Mouse (Mus musculus) bone marrow macrophage, adult 2 months (primary cell): ENCODE measurements around the gene Brwd1. TPM values are rescaled to one million over a fixed set of nuclear protein-coding genes. Genes with fewer than 3 reads are reported as not detected.
A peak's percentile ranks its signal among the peaks of the same experiment; 100 is the strongest.
"Not testable (repeated sequence)": the region's sequence is repeated elsewhere in the genome, so short reads cannot be mapped to it uniquely, and the experiment has no call there.

Experiments
- H3K27ac ChIP-seq: 2 replicates; pipeline ENCODE4 v1.5.1; 2012; ENCODE audit warnings: low read depth, low read length; ENCODE audit not compliant: insufficient read depth
- H3K4me1 ChIP-seq: 2 replicates; pipeline ENCODE4 v1.6.1; 2012; ENCODE audit warnings: low read length; ENCODE audit not compliant: control insufficient read depth, insufficient read depth
- H3K4me3 ChIP-seq: 2 replicates; pipeline ENCODE4 v1.5.1; 2012; ENCODE audit warnings: mild to moderate bottlenecking, low read length, moderate library complexity; ENCODE audit not compliant: insufficient read depth
- CTCF ChIP-seq: IDR thresholded peaks from 2 replicates; pipeline ENCODE4 v1.5.1; 2012; ENCODE audit warnings: low read depth, mild to moderate bottlenecking, low read length, moderate library complexity
- POLR2A ChIP-seq: IDR thresholded peaks from 2 replicates; pipeline ENCODE4 v1.6.1; 2012; ENCODE audit warnings: mild to moderate bottlenecking, low read depth, low read length, borderline replicate concordance
- polyA plus RNA-seq: library from polyadenylated mRNA; stranded (reverse); fragments of >200 nt; gene quantifications from 2 replicates; pipeline ENCODE4 v1.2.4, GENCODE M21; 2012; ENCODE audit not compliant: missing spikeins, insufficient read depth, insufficient read length

The Brwd1 gene
- polyA plus RNA-seq, 1 experiment = 34.8 TPM

DNA sequence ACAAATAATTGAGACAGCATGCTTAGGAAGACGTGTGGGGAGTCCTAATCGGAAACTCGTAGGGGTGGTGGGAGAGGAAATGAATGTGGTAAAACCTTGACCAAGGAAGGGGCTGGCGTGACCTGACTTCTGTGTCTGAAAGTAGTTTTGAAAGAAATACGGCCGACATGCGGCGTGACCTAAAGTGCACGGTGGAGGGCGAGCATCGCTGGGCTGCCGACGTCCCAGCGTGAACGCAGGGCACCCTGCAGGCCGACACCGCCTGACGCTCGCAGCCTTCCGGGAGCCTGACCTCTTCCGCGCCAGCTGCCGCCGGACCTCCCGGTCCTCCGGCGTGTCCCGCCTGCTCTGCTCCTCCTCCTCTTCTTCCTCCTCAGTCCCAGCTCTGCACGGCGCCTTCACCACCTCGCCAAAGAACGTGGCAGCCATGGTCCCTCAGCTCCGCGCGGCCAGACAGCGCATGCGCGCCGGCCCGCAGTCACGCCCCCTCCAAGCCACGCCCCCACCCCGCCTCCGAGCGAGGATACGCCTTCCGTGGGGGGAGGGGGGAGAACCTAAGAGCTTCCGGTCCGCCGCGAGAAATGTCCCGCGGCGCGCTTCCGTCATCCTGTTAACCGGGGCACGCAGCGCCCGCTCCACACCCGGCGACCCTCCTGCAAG lies 91.7 kb downstream of the Brwd1 start, which contains the start of gene Psmg1:
Gene Psmg1 (minus strand): TSS at position 499 of the 660 bp plus-strand sequence.
- no peak for TF ChIP-seq POLR2A
- TF ChIP-seq CTCF = no peak
- peak within 1 kb of the TSS; percentile 60 for H3K27ac ChIP-seq
- no peaks in the 10 kb centered on the region for H3K4me1 ChIP-seq
- H3K4me3 ChIP-seq = peak within 1 kb of the TSS; percentile 91

DNA sequence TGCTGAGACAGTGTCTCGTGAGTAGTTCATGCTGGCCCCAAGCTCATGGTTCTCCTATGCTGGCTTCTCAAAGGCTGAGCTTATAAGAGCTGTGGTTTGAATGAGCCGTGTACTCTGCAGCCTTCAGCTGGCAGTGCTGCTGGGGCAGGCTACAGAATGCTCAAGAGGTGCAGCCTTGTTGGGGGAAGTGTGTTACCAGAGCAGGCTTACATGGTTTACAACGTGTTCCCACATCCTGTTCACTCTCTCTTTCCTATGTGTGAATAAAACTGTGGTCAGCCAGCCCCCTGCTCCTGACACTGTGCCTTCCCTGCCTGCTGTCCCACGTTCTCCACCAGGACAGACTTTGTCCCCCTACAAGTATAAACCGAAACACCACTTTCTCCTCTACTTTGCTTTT lies 97.4 kb downstream of the Brwd1 start:
- no peak overlapping the region for H3K27ac ChIP-seq
- H3K4me3 ChIP-seq = no peak overlapping the region
- no peaks in the 10 kb centered on the region for H3K4me1 ChIP-seq
- TF ChIP-seq CTCF (no peak), POLR2A (no peak)

DNA sequence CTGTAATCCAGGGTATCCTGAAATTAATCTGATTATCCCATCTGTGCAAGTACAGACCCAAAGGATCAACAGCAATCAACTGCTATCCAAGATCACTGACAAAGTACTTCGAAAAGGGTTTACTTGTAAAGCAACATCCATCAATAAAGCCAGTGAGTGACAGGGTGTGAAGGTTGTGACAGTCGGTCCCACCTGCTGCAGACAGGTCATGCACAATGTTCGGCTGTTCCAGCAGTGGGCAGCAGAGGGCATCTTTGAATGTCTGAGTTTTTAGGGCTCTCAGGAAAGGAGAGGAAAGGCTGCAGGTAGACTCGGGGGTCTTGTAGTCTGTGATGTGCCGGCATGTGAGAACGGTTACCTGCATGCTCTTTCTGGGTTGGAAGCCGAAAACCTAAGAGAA lies 98.7 kb downstream of the Brwd1 start:
- TF ChIP-seq POLR2A (no peak), CTCF (peak; percentile 32; the same call in 1 of the 2 replicates)
- Histone ChIP-seq H3K4me1 (no peaks in the 10 kb centered on the region), H3K27ac (no peak overlapping the region), H3K4me3 (no peak overlapping the region)

DNA sequence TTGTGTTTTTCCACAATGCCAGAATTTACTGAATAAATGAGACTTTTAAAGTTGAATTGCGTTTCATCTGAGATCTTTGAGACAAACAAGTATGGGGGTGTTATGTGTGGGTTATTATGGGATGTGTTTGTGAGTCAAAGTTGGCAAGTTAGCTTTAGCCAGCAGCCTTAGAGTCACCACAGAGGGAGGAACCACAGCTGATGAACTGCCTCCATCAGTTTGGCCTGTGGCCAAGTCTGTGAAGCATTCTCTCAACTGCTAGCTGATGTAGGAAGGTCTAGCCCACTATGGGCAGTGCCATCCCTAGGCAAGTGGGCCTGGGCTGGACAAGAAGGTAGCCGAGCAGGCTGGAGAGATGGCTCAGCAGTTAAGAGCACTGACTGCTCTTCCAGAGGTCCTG lies 111.5 kb downstream of the Brwd1 start:
- no peak overlapping the region for H3K4me3 ChIP-seq
- no peaks in the 10 kb centered on the region for H3K4me1 ChIP-seq
- no peak overlapping the region for H3K27ac ChIP-seq
- TF ChIP-seq POLR2A (no peak), CTCF (no peak)

DNA sequence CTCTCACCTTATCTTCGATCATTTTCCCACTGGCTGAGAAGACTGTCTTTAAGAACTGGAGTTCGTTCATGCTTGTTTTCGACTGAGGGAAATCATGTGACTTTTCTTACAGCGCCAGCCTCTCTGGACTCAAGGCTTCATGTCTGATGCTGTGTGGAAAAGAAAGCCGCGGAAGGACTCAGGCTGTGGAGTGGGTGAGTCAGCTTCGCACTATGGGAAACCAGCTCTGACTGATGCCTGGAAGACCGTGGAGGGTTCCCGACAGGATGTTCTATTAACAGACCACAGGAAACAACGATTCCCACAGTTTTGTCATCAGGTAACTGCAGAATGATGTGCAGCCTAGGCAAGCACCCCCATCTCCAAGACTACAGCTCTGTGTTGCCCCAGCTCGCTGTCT lies 114.9 kb downstream of the Brwd1 start:
- Histone ChIP-seq H3K4me3 (no peak overlapping the region), H3K4me1 (peaks cover 5% of the 10 kb centered on the region; the same call in 1 of the 2 replicates), H3K27ac (no peak overlapping the region)
- TF ChIP-seq CTCF = no peak
- TF ChIP-seq POLR2A = no peak

DNA sequence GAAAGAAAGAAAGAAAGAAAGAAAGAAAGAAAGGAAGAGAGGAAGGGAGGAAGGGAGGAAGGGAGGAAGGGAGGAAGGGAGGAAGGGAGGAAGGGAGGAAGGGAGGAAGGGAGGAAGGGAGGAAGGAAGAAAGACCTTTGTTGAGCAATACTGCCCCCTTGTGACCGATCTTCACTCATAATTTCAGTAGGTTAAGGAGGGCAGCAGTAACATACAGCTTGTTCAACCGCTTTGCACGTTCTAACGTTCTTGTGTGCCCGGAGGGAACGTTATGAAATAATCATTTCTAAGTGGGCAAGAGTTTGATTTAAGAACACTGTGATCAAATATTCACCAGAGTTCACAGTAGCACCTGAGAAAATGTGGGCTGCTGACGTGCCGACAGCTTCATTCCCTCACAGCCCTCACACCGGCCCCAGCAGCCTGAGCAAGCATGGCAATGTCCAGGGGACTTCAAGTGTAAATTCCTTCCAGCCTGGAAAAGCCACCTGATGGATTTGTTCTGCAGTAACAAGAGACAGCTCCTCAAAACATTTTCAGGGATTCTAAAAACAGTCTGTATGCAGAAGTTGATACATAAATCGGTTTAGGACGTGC lies 117.8 kb downstream of the Brwd1 start:
- Histone ChIP-seq H3K4me3 (no peak overlapping the region), H3K4me1 (peaks cover 11% of the 10 kb centered on the region), H3K27ac (no peak overlapping the region)
- TF ChIP-seq POLR2A = no peak
- TF ChIP-seq CTCF = no peak

DNA sequence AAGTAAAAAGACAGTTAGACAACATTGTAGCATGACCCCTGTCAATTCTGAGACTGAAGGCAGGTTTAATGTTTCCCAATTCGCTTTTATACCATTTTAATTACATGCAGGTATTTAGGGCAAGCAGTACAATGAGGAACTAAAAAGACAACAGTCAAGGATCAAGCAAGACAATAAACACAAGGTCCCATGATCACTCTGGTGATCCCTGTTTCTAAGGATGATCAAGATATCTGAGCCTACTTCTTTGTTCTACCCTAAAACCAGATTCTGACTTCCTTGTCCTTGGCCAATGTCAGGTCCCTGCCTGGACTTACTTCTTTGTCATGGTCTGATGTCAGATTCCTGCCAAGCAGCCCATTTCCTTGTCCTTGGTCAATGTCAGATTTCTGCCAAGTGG lies 120.8 kb downstream of the Brwd1 start:
- H3K27ac ChIP-seq, H3K4me3 ChIP-seq: not testable (repeated sequence)
- H3K4me1 ChIP-seq = peaks cover 13% of the 10 kb centered on the region

DNA sequence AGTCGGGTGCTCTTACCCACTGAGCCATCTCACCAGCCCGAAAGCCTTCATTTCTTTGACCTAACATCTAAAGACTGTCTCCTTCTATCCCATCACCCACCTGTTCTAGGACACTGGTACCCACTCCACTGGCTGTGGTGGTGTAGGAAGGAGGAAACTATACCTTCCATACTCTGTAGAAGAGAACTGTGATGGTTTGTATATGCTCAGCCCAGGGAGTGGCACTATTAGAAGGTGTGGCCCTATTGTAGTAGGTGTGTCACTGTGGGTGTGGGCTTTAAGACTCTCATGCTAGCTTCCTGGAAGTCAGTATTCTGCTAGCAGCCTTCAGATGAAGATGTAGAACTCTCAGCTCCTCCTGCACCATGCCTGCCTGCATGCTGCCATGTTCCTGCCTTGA lies 121.6 kb downstream of the Brwd1 start:
- H3K4me1 ChIP-seq = peaks cover 18% of the 10 kb centered on the region
- not testable (repeated sequence) for H3K27ac ChIP-seq, H3K4me3 ChIP-seq

DNA sequence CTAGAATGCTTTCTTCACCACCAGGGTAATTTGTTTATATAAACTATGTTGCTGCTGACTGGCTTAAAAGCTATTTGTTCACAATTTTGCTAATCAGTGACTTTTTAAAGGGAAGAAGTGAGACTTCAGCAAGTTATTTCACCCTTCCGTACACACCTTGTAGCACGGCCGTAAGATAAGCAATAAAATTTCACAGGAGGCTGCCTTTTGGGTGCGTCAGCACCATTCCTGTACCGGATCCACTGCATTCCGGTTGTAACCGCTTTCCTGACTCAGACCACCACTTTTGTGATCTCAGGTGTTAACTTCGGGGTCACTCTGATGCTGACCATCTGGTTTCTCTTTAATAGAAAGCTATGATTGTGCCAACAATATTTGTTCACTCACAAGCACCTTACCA lies 124.2 kb downstream of the Brwd1 start:
- Histone ChIP-seq H3K27ac (no peak overlapping the region), H3K4me3 (no peak overlapping the region), H3K4me1 (peaks cover 19% of the 10 kb centered on the region)
- TF ChIP-seq POLR2A = no peak
- no peak for TF ChIP-seq CTCF

DNA sequence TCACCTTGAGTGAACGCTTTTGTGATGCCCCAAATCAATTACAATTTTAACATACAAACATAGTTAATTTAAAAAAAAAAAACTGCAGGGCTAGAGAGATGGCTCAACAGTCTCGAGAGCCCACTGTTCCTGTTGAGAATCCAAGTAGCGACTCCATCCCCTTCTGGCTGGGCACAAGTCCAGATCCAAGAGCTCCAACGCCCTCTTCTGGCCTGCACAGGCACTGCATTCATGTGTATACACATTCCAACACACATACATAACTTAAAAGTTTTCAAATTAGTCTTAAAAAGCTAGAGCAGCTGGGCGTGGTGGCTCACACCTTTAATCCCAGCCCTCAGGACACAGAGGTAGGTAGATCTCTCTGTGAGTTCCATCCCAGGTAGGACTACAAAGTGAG lies 125.7 kb downstream of the Brwd1 start:
- Histone ChIP-seq H3K27ac (no peak overlapping the region), H3K4me3 (no peak overlapping the region), H3K4me1 (peaks cover 10% of the 10 kb centered on the region)
- peak; percentile 58 for TF ChIP-seq CTCF
- no peak for TF ChIP-seq POLR2A

DNA sequence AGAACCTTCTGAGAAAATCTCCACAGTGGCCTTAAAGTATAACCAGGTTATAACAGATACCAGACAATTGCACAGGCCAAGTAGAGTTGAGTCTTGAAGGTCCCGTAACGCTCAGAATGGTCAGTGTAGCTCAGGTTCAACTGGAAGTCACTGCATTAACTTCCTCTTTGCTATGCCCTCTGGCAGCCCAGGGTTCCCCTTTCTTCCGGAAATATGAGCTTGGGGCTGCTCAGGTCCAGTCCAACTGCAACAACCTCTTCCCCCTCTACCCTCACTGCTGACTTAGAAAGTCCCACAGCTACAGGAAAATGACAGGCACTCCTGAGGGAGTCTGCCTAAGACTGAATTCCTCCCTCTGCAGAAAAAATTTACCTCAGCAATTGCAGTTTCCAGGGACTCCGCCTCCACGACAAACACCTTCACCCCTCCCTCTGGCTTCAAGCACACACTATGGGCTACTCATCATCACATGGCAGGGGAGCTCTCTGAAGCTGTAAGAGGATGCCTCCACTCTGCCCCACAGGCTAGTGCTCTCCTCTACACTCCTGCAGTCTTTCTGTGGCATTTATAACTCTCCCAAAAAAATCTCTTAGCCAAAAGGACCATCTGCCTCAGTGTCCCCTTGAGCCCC lies 126.5 kb downstream of the Brwd1 start:
- peak overlapping the region; percentile 17 for H3K27ac ChIP-seq

More for the DNA sequence above, 126.5 kb downstream of the Brwd1 start:
- Histone ChIP-seq H3K4me1 (peaks cover 10% of the 10 kb centered on the region), H3K4me3 (no peak overlapping the region)
- TF ChIP-seq POLR2A = no peak
- TF ChIP-seq CTCF = no peak
